Mouse (Mus musculus) forebrain, embryonic 14.5 days (tissue): ENCODE results near the gene Kcnmb4. TPM values are rescaled to one million over a fixed set of nuclear protein-coding genes. Genes with fewer than 3 reads are reported as not detected.
A peak's percentile ranks its signal among the peaks of the same experiment; 100 is the strongest.

ENCODE experiments used
- ATAC-seq: fragments of 200-750 bp; cut with Nextera tagmentation; 2 replicates; pipeline ENCODE4 v1.8.0; 2017; ENCODE audit warnings: mild to moderate bottlenecking, moderate library complexity
- DNase-seq: peaks from one replicate; pipeline ENCODE4 v3.0.0-alpha.2; 2015; ENCODE audit warnings: low spot score
- H3K27ac ChIP-seq: fragments of 300-500 bp; sonication (generic); 2 replicates; pipeline ENCODE4 v1.5.1; 2014; ENCODE audit warnings: low read depth, mild to moderate bottlenecking, control low read depth, low read length, moderate library complexity
- H3K27me3 ChIP-seq: fragments of 300-500 bp; sonication (generic); replicated peaks from 2 replicates; pipeline ENCODE4 v1.6.1; 2014; ENCODE audit warnings: low read length, control low read depth, mixed read lengths; ENCODE audit not compliant: control insufficient read depth, insufficient read depth
- H3K36me3 ChIP-seq: fragments of 300-500 bp; sonication (generic); 2 replicates; pipeline ENCODE4 v1.6.1; 2014; ENCODE audit warnings: low read length, control low read depth; ENCODE audit not compliant: control insufficient read depth, insufficient read depth
- H3K4me1 ChIP-seq: fragments of 300-500 bp; sonication (generic); 2 replicates; pipeline ENCODE4 v1.6.1; 2014; ENCODE audit warnings: antibody characterized with exemption, low read length, control low read depth; ENCODE audit not compliant: control insufficient read depth, insufficient read depth
- H3K4me2 ChIP-seq: fragments of 300-500 bp; sonication (generic); 2 replicates; pipeline ENCODE4 v1.6.1; 2014; ENCODE audit warnings: mild to moderate bottlenecking, control low read depth, low read length
- H3K4me3 ChIP-seq: fragments of 300-500 bp; sonication (generic); 2 replicates; pipeline ENCODE4 v1.5.1; 2014; ENCODE audit warnings: low read depth, low read length, control low read depth
- H3K9ac ChIP-seq: fragments of 300-500 bp; sonication (generic); 2 replicates; pipeline ENCODE4 v1.6.1; 2014; ENCODE audit warnings: mild to moderate bottlenecking, low read length, control low read depth, moderate library complexity
- H3K9me3 ChIP-seq: fragments of 300-500 bp; sonication (generic); replicated peaks from 2 replicates; pipeline ENCODE4 v1.6.1; 2016; ENCODE audit warnings: low read length, control low read depth, mixed read lengths; ENCODE audit not compliant: control insufficient read depth
- WGBS: fragments of 180-500 bp; shearing (Covaris S2); extraction: QIAGEN DNeasy Blood & Tissue Kit; methylation state at CpG from one replicate; pipeline ENCODE4 v1.1.7; 2014; 5-methylcytosine and 5-hydroxymethylcytosine counted together
- polyA plus RNA-seq: library from polyadenylated mRNA; unstranded; fragments of >200 nt; fragmentation: Nextera tagmentation; extraction: Ambion mirVana; gene quantifications from 2 replicates; pipeline ENCODE4 v1.2.1, GENCODE M21; 2014

Kcnmb4 gene
- polyA plus RNA-seq, 1 experiment from 2014 or later, result 17.5 TPM

- ATAC-seq (no peak), DNase-seq (no peak)
- no peaks in the 10 kb centered on the region for H3K36me3 ChIP-seq
- H3K9ac ChIP-seq, result no peak overlapping the region
- no peak overlapping the region for H3K4me2 ChIP-seq
- peaks cover 8% of the 10 kb centered on the region; the same call in 1 of the 2 replicates for H3K4me1 ChIP-seq
- no peaks in the 10 kb centered on the region for H3K9me3 ChIP-seq
- no peak overlapping the region for H3K27ac ChIP-seq
- 84% methylated on average over 4 of the region's 4 CpGs for WGBS
- no peaks in the 10 kb centered on the region; the same call in 1 of the 2 replicates for H3K27me3 ChIP-seq
- no peak overlapping the region for H3K4me3 ChIP-seq
Observed at GRCm38 (mm10) chr10:116384401-116384800, 89.3 kb downstream of the Kcnmb4 start.

GRCm38 (mm10) chr10:116382826-116383685 lies 90.6 kb downstream of the Kcnmb4 start:
- no peak overlapping the region for H3K27ac ChIP-seq
- no peaks in the 10 kb centered on the region for H3K36me3 ChIP-seq
- DNase-seq (peak; percentile 68), ATAC-seq (peak; percentile 51; the same call in 1 of the 2 replicates)
- no peaks in the 10 kb centered on the region; the same call in 1 of the 2 replicates for H3K27me3 ChIP-seq
- H3K4me1 ChIP-seq, result peaks cover 8% of the 10 kb centered on the region; the same call in 1 of the 2 replicates
- no peaks in the 10 kb centered on the region for H3K9me3 ChIP-seq
- H3K4me2 ChIP-seq, result no peak overlapping the region
- WGBS, result 38% methylated on average over 13 of the region's 13 CpGs
- H3K4me3 ChIP-seq, result no peak overlapping the region
- no peak overlapping the region for H3K9ac ChIP-seq

DNA sequence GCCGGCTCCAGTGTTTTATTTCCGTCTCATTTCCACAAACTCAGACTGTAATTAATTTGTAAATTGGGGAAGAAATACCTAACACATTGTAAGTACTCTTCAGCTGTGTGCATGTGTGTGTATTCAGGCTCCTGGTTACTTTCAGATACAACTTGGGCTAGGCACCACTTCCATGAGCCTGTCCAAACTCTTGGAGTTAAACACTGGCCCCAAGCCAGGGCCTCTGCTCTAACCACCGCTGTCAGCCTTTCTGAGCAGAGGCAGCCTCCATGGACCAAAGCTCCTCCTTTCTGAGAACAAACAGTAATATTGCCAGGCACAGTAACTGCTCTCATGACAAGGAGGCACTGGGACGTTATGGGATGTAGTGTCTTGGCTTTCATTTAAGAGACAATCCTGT lies 96.8 kb downstream of the Kcnmb4 start:
- ATAC-seq, result no peak
- no peak overlapping the region for H3K27ac ChIP-seq
- WGBS, result 57% methylated on average over 4 of the region's 4 CpGs
- no peak overlapping the region for H3K4me2 ChIP-seq
- no peaks in the 10 kb centered on the region for H3K36me3 ChIP-seq
- H3K27me3 ChIP-seq, result no peaks in the 10 kb centered on the region; the same call in 1 of the 2 replicates
- no peak for DNase-seq
- no peaks in the 10 kb centered on the region for H3K4me1 ChIP-seq
- no peak overlapping the region for H3K4me3 ChIP-seq
- no peak overlapping the region for H3K9ac ChIP-seq
- no peaks in the 10 kb centered on the region for H3K9me3 ChIP-seq

DNA sequence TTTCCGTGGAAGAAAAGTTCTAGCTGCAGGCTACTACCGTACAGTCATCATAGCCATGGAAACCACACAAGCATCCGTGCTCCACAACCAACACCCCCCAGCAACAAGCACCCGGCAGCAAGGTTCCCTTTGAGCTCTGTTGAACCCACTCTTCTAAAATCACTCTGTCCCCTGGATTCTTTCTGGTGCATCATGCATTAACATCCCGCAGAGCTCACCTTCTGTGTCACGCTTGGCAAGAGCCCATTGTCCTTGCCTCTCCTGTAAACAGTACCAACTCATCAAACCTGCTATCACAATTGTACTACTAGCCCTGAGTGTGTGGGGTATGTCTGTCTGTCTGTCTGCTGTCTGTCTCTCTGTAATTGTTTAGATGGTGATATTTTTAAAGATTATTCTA lies 99.6 kb downstream of the Kcnmb4 start:
- Histone ChIP-seq H3K9ac (no peak overlapping the region), H3K9me3 (no peaks in the 10 kb centered on the region), H3K4me1 (peaks cover 7% of the 10 kb centered on the region), H3K4me3 (no peak overlapping the region), H3K27me3 (no peaks in the 10 kb centered on the region), H3K27ac (no peak overlapping the region), H3K36me3 (no peaks in the 10 kb centered on the region), H3K4me2 (no peak overlapping the region)
- no peak for ATAC-seq
- no peak for DNase-seq
- WGBS, result 91% methylated on average over 6 of the region's 6 CpGs

GRCm38 (mm10) chr10:116370991-116371725 lies 102.5 kb downstream of the Kcnmb4 start:
- 21% methylated on average over 6 of the region's 6 CpGs for WGBS
- H3K27ac ChIP-seq, result no peak overlapping the region
- ATAC-seq, result no peak
- peaks cover 7% of the 10 kb centered on the region for H3K4me1 ChIP-seq
- H3K27me3 ChIP-seq, result no peaks in the 10 kb centered on the region
- no peaks in the 10 kb centered on the region for H3K36me3 ChIP-seq
- H3K9ac ChIP-seq, result no peak overlapping the region
- H3K4me3 ChIP-seq, result no peak overlapping the region
- H3K9me3 ChIP-seq, result no peaks in the 10 kb centered on the region
- no peak overlapping the region for H3K4me2 ChIP-seq
- peak; percentile 58 for DNase-seq

Other genes starting within 250 kb of the Kcnmb4 start
- gene Ptprb, start 198.4 kb downstream of the Kcnmb4 start, polyA plus RNA-seq, result 1.5 and 2.5 TPM in 2 replicates
- gene Cnot2, start 107.6 kb upstream of the Kcnmb4 start, polyA plus RNA-seq, result 127 and 148 TPM in 2 replicates